ENCODE assay signal across 9 mouse cellular contexts in genomic region chr6:96112854-96113253, GRCm38 (mm10). TPM values are rescaled to one million over a fixed set of nuclear protein-coding genes. Genes with fewer than 3 reads are reported as not detected.
DNase-seq lines count a peak whose midpoint lies in the region; ATAC-seq and TF ChIP-seq lines count a peak whose summit lies in the region.
"Had no signal": no experiment of that assay in that cellular context is flagged by ENCODE, and none has a peak within 500 bp of the region (broad histone marks: within the 10 kb centered on the region; RNA-seq: fewer than 3 reads in every experiment).

Gene Fam19a1 (plus strand): TSS chr6:96113154.

- H3K4me1 ChIP-seq in heart, embryonic 16.5 days (ENCODE audit: control insufficient read depth, insufficient read depth, low read length), result no peaks in the 10 kb centered on the region
- no peaks in the 10 kb centered on the region for H3K4me1 ChIP-seq in heart, adult 2 months (ENCODE audit: control insufficient read depth, insufficient read depth, low read length)

- no peak within 1 kb of the TSS for H3K27ac ChIP-seq in heart, embryonic 16.5 days (ENCODE audit: low read length)
- H3K27ac ChIP-seq in heart, adult 2 months, result no peak within 1 kb of the TSS

- no peak for TF ChIP-seq EP300 in heart, adult 2 months (IDR thresholded peaks at IDR 0.05; ENCODE audit: insufficient read depth, low read depth, low read length)

- peak within 1 kb of the TSS; percentile 42; the same call in 1 of the 2 replicates for H3K4me2 ChIP-seq in heart, embryonic 16.5 days (ENCODE audit: low read depth, low read length)

- 28% methylated on average over 6 of the region's 6 CpGs for WGBS in heart, embryonic 16.5 days
- WGBS in heart, adult 2 months, result 44% methylated on average over 6 of the region's 6 CpGs

- H3K9me3 ChIP-seq in heart, embryonic 16.5 days (replicated peaks; ENCODE audit: control insufficient read depth, low read length), result no peaks in the 10 kb centered on the region

- intact Hi-C loops in heart, adult 2 months (cut with DNase I), result no loop called here
- intact Hi-C loops in left cerebral cortex, postnatal 36 days (cut with DNase I), result loop anchor here (10.0 kb wide), 2 partner anchors 132 to 232 kb away; no protein-coding TSS in a partner anchor

- H3K9ac ChIP-seq in heart, embryonic 16.5 days (ENCODE audit: low read length), result no peak within 1 kb of the TSS
- no peak within 1 kb of the TSS for H3K9ac ChIP-seq in heart, adult 2 months (ENCODE audit: low read depth, low read length)

- DNase-seq in heart, adult 2 months, result no peak
- DNase-seq in right cerebral cortex, postnatal 10 days (ENCODE audit: low spot score in 2 of 2), result peak; percentile 29 to 31
- DNase-seq in right cerebral cortex, postnatal 4 days, result no peak
- peak in 1 of 2 experiments; percentile 19 for DNase-seq in left cerebral cortex, postnatal 36 days (ENCODE audit: low spot score in 2 of 2)
- DNase-seq in cerebellum, adult 11 months, result no peak
- DNase-seq in cerebellum, postnatal 25 days, result no peak
- DNase-seq: kidney, postnatal 14 days had no signal

- H3K4me3 ChIP-seq in heart, embryonic 16.5 days (ENCODE audit: low read length), result peak within 1 kb of the TSS; percentile 23
- H3K4me3 ChIP-seq in heart, adult 2 months, result no peak within 1 kb of the TSS

- H3K79me2 ChIP-seq in heart, adult 2 months (replicated peaks; ENCODE audit: control insufficient read depth, insufficient read depth, low read length), result no peaks in the 10 kb centered on the region

- ATAC-seq in heart, embryonic 16.5 days (replicated peaks; ENCODE audit: extremely low read depth, insufficient read depth, low FRiP score), result no peak
- ATAC-seq in CD4-positive, CD25-positive, alpha-beta regulatory T cell, adult 4 months, result no peak

- no peaks in the 10 kb centered on the region for H3K36me3 ChIP-seq in heart, embryonic 16.5 days (ENCODE audit: control insufficient read depth, insufficient read depth)
- no peaks in the 10 kb centered on the region for H3K36me3 ChIP-seq in heart, adult 2 months (ENCODE audit: control insufficient read depth, insufficient read depth, low read length)

- TF ChIP-seq POLR2A in heart, adult 2 months (IDR thresholded peaks at IDR 0.05; ENCODE audit: insufficient read depth, low read depth, low read length), result no peak

- H3K27me3 ChIP-seq in heart, embryonic 16.5 days (ENCODE audit: control insufficient read depth, insufficient read depth, low read length), result no peaks in the 10 kb centered on the region
- H3K27me3 ChIP-seq in heart, adult 2 months (ENCODE audit: control insufficient read depth, insufficient read depth, low read length), result 0 out of 2 replicates have a peak, but pooled peaks cover 1% of the 10 kb centered on the region

- TF ChIP-seq CTCF in heart, adult 2 months (IDR thresholded peaks at IDR 0.05), result no peak

RNA-seq across cellular contexts. Expression of gene Fam19a1, which starts in this region (rescaled TPM):
- polyA plus RNA-seq in heart, embryonic 16.5 days (2015; fragmentation: Nextera tagmentation; extraction: Ambion mirVana), result 0.32 and 0.81 TPM in 2 replicates
- total RNA-seq in heart, adult 2 months (2021), result not detected
- not detected in 2 replicates for polyA plus RNA-seq in heart, adult 2 months (2012; rRNA removed)
- 10 to 100 TPM; 62.6 to 76.9 TPM for total RNA-seq in left cerebral cortex, postnatal 36 days (2021)
- polyA plus RNA-seq in CD4-positive, CD25-positive, alpha-beta regulatory T cell, adult 4 months (2017; shearing (Covaris generic)), result under 1 TPM in 1 of 2 experiments, not detected in 1; 0.63 TPM

Comparison
In these comparisons a context has a peak if more than half of its experiments do, and no peak if none do; other contexts are left out.
1. RNA of gene Fam19a1 (total RNA-seq): 62.6 to 76.9 TPM in left cerebral cortex, postnatal 36 days; not detected in heart, adult 2 months; every median in the first group is over 10 times any median in the second.
2. DNase-seq: peak in right cerebral cortex, postnatal 10 days (2 of 2); none in heart, adult 2 months (0 of 2), right cerebral cortex, postnatal 4 days (single experiment), cerebellum, adult 11 months (single experiment) and cerebellum, postnatal 25 days (0 of 2).